Mouse (Mus musculus) ES-E14 (cell line): ENCODE results near the gene Xpnpep2. TPM values are rescaled to one million over a fixed set of nuclear protein-coding genes. Genes with fewer than 3 reads are reported as not detected.

Experiments used
- DNase-seq: peaks from one replicate; pipeline ENCODE4 v3.0.0-alpha.2; 2013; ENCODE audit warnings: low read depth, low spot score
- H3K27ac ChIP-seq: 2 replicates; pipeline ENCODE4 v1.5.1; 2012; ENCODE audit warnings: low read depth, mild to moderate bottlenecking, low read length, moderate library complexity, mixed read lengths; ENCODE audit not compliant: poor library complexity, insufficient read depth, severe bottlenecking
- H3K36me3 ChIP-seq: 2 replicates; pipeline ENCODE4 v1.6.1; 2012; ENCODE audit warnings: mild to moderate bottlenecking, low read length, moderate library complexity, mixed read lengths; ENCODE audit not compliant: control insufficient read depth, poor library complexity, insufficient read depth, severe bottlenecking
- H3K4me1 ChIP-seq, 2 experiments: fragments of 150-350 bp in 1 of 2; sonication (generic) in 1 of 2; 2 replicates each; pipeline ENCODE4 v1.6.1; 2012; ENCODE audit warnings: low read length in 2 of 2, mild to moderate bottlenecking in 1 of 2, mixed read lengths in 1 of 2; ENCODE audit not compliant: control insufficient read depth in 2 of 2, insufficient read depth in 2 of 2, poor library complexity in 1 of 2
- H3K4me3 ChIP-seq, 2 experiments: fragments of 150-350 bp in 1 of 2; sonication (generic) in 1 of 2; 2 replicates each; pipeline ENCODE4 v1.5.1; 2012; ENCODE audit warnings: low read length in 2 of 2, low read depth in 1 of 2, mild to moderate bottlenecking in 1 of 2, mixed read lengths in 1 of 2; ENCODE audit not compliant: insufficient read depth in 1 of 2, poor library complexity in 1 of 2, severe bottlenecking in 1 of 2
- H3K9ac ChIP-seq: 2 replicates; pipeline ENCODE4 v1.6.1; 2012; ENCODE audit warnings: low read depth, mild to moderate bottlenecking, low read length, mixed read lengths; ENCODE audit not compliant: poor library complexity, insufficient read depth, severe bottlenecking
- H3K9me3 ChIP-seq: fragments of 150-350 bp; sonication (generic); 2 replicates; pipeline ENCODE4 v1.6.1; 2012; ENCODE audit warnings: low read depth, mild to moderate bottlenecking, low read length; ENCODE audit not compliant: control insufficient read depth, insufficient read depth
- CHD2 ChIP-seq: IDR thresholded peaks from 2 replicates; pipeline ENCODE4 v1.6.1; 2014; ENCODE audit warnings: mild to moderate bottlenecking, low read depth, low read length, inconsistent platforms
- HCFC1 ChIP-seq: IDR thresholded peaks from 2 replicates; pipeline ENCODE4 v1.6.1; 2012; ENCODE audit warnings: low read length, inconsistent platforms, borderline replicate concordance; ENCODE audit not compliant: insufficient read depth
- MAFK ChIP-seq: IDR thresholded peaks from 2 replicates; pipeline ENCODE4 v1.6.1; 2014; ENCODE audit warnings: mild to moderate bottlenecking, low read depth, low read length, inconsistent platforms; ENCODE audit not compliant: insufficient read depth
- ZC3H11A ChIP-seq: IDR thresholded peaks from 2 replicates; pipeline ENCODE4 v1.6.1; 2012; ENCODE audit warnings: low read depth, mild to moderate bottlenecking, inconsistent platforms, low read length, borderline replicate concordance
- ZNF384 ChIP-seq: IDR thresholded peaks from 2 replicates; pipeline ENCODE4 v1.6.1; 2012; ENCODE audit warnings: low read depth, low read length, inconsistent platforms
- in situ Hi-C, 2 experiments: fragments of 600-800 bp; cut with MboI; formaldehyde crosslinking; loops; one replicate each; pipeline ENCODE4 v1.15.1; 2025; ENCODE audit warnings: low sequenced_read_pairs in 2 of 2, inconsistent platforms in 1 of 2; ENCODE audit not compliant: unreplicated experiment in 2 of 2
- total RNA-seq: library from RNA; depleted of rRNA; stranded (reverse); fragments of 300-350 nt; gene quantifications from 2 replicates; pipeline ENCODE4 v1.2.3, GENCODE M21; 2012

Gene Xpnpep2
- total RNA-seq, 1 experiment = 1.6 TPM

DNA sequence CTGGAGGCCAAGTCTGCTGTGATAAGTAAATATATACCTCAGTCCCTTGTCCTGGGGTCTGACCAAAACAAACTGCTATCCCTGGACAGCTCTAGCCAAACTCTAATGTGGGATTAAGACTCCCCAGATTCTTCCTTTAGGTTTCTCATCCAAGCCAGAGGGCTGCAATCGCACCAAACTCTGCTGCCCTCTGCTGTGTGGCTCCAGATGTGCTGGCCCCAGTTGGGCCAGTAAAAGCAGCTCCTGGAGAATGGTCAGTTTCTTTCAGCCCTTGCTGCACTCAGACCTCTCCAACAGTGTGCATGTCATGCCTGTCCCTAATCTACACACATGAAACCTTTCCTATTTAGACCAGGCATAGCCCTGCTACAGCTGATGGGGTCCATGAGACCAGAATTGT is 8.7 kb upstream of the Xpnpep2 start:
- H3K4me3 ChIP-seq = no peak overlapping the region
- H3K9me3 ChIP-seq = no peaks in the 10 kb centered on the region
- no peak for DNase-seq
- TF ChIP-seq ZC3H11A (no peak), HCFC1 (no peak), ZNF384 (no peak), CHD2 (no peak), MAFK (no peak)
- H3K27ac ChIP-seq = no peak overlapping the region
- in situ Hi-C loops = no loop called here
- H3K36me3 ChIP-seq = no peaks in the 10 kb centered on the region
- no peaks in the 10 kb centered on the region for H3K4me1 ChIP-seq
- H3K9ac ChIP-seq = no peak overlapping the region

DNA sequence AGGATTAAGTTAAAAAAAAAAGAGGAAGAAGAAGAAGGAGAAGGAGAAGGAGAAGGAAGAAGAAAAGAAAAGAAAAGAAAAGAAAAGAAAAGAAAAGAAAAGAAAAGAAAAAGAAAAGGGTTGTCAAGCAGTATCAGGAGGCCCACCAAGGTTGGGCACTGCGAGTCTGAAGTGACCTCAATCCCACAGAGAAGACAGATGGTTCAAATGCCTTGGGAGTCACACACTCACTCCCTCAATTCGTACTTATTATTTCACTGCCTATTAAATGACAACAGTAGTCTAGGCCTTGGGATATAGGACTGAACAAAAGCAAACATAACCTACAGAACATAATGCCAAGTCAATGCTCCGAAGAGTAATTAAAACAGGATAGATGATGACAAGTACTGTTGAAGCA is 5.3 kb upstream of the Xpnpep2 start:
- TF ChIP-seq CHD2 (no peak), HCFC1 (no peak), ZC3H11A (no peak), MAFK (no peak), ZNF384 (no peak)
- Histone ChIP-seq H3K9ac (no peak overlapping the region), H3K9me3 (no peaks in the 10 kb centered on the region), H3K36me3 (no peaks in the 10 kb centered on the region), H3K4me3 (no peak overlapping the region), H3K4me1 (peaks cover 0 to 3% of the 10 kb centered on the region in 2 experiments; a peak in 1 of 4 replicates), H3K27ac (no peak overlapping the region)
- in situ Hi-C loops = no loop called here
- no peak for DNase-seq

DNA sequence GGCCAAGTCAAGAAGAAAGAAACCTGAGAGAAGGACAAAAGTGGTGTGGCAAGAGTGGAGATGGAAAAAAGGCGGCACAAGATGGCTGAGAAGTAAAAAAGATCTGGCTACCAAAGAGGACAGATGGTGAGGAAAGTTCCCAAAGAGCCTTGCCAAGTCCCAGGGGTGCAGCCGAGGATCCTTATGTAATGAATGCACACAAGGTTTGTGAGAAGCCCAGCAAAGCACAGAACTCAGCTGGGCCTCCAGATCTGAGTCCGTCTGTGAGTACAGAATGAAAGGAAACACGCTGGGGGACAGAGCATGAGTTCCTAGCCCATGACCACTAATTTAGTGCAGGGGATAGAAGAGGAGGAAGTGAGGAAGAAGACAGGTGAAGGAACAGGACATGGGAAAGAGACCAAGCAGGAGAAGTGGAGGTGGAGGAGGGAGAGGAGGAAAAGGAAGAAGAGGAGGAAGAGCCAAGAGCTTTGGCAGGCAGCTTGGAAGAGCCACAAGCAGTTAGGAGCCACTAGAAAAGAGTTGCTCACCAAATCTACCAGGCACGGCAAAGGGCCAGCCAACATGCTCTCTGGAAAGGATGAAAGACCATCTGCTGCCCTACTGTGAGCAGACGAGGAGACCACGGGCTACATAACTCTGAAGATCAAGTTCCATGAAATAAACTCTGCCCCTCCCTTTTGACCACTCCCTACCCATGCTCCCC is 3.6 kb upstream of the Xpnpep2 start:
- in situ Hi-C loops = no loop called here
- no peak overlapping the region for H3K27ac ChIP-seq

DNA sequence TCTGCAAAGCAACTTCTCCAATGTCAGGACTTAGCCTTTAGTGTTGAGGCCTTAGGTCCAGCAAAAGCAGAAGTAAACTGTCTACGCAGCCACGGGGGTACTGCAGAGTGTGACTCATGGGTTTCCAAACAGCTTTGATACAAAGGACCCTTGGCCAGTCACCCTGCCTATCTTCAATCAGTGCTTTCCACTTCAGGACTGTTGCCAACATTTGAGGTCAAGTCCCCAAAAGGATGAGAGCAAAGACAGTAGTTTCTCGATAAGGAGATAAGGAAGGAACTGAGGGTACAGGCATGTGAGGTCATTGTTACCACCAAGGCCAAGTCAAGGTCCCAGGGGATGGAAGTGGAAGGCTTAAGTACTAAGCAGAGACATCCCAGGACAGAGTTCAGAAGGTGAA is 2.3 kb upstream of the Xpnpep2 start:
- H3K4me3 ChIP-seq = no peak overlapping the region
- TF ChIP-seq HCFC1 (no peak), CHD2 (no peak), ZNF384 (no peak)
- peaks cover 0 to 4% of the 10 kb centered on the region in 2 experiments; a peak in 1 of 4 replicates for H3K4me1 ChIP-seq
- H3K27ac ChIP-seq = no peak overlapping the region
- H3K36me3 ChIP-seq = no peaks in the 10 kb centered on the region
- H3K9me3 ChIP-seq = no peaks in the 10 kb centered on the region
- no peak for DNase-seq
- in situ Hi-C loops = no loop called here
- no peak overlapping the region for H3K9ac ChIP-seq

More for the DNA sequence above, 3.6 kb upstream of the Xpnpep2 start:
- peaks cover 0 to 4% of the 10 kb centered on the region in 2 experiments; a peak in 1 of 4 replicates for H3K4me1 ChIP-seq
- H3K4me3 ChIP-seq = no peak overlapping the region
- no peaks in the 10 kb centered on the region for H3K9me3 ChIP-seq
- H3K36me3 ChIP-seq = no peaks in the 10 kb centered on the region
- no peak for DNase-seq
- no peak overlapping the region for H3K9ac ChIP-seq
- no peak for TF ChIP-seq MAFK
- TF ChIP-seq ZC3H11A = no peak
- TF ChIP-seq CHD2 = no peak
- no peak for TF ChIP-seq HCFC1
- TF ChIP-seq ZNF384 = no peak

DNA sequence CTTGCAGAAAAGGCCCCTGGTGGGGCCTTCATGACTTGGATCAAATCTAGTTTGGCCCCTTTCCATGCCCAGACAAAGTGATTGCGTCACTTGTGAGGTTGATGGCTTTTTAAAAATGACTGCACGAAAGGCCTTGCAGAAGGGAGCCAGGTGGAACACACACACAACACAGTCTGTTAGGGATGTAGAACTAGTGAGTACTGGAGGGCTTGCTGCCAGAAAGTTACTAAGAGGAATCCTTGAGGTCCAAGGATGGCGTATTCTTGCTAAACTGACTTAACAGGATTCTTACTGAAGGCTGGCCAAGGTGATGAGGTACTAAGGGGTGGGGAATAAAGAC is 761 bp downstream of the Xpnpep2 start:
- in situ Hi-C loops = no loop called here
- H3K4me3 ChIP-seq = no peak overlapping the region
- H3K27ac ChIP-seq = no peak overlapping the region
- no peak overlapping the region for H3K9ac ChIP-seq
- no peak for DNase-seq
- no peaks in the 10 kb centered on the region for H3K9me3 ChIP-seq
- TF ChIP-seq ZC3H11A (no peak), HCFC1 (no peak), MAFK (no peak), CHD2 (no peak), ZNF384 (no peak)
- H3K4me1 ChIP-seq = peaks cover 0 to 4% of the 10 kb centered on the region in 2 experiments; a peak in 1 of 4 replicates
- H3K36me3 ChIP-seq = no peaks in the 10 kb centered on the region
